Mouse (Mus musculus) heart, postnatal 0 days (tissue): ENCODE measurements at regions not wholly inside any gene's neighbourhood (a gene's known extent, or its start where the extent isn't known, plus 50 kb on each side); places are given as distances from the start of the nearest gene placed in this dataset.

Experiments
- CTCF ChIP-seq: IDR thresholded peaks from 2 replicates; pipeline ENCODE4 v1.5.1; 2016; ENCODE audit warnings: antibody characterized with exemption, control low read depth, low read depth
- EP300 ChIP-seq: IDR thresholded peaks from 2 replicates; pipeline ENCODE4 v1.6.1; 2016; ENCODE audit warnings: antibody characterized with exemption, low read depth

DNA sequence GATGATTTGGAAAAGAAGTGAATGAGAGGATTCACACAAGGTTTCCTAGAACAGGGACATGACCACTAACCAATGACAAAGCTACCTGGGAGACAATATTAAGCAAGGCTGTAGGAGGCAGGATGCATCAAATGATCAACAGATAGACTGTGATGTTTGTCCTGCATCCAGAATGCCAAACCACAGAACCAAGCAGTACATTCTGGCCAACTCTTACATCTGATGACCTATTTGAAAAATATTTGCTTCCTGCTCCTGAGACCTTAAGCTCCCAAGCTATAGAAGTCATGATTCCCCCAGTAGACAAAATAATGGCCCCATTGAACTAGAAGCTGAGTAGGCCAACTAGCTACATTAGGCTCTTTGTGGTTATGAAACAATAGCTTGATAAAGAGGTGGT lies 498.6 kb upstream of the Gm10131 start:
- TF ChIP-seq CTCF: no peak
- no peak for TF ChIP-seq EP300
